Mouse (Mus musculus): Measurements from ENCODE around the gene Kcna2. TPM values are rescaled to one million over a fixed set of nuclear protein-coding genes. Genes with fewer than 3 reads are reported as not detected.

Kcna2 gene
- polyA plus RNA-seq, 1 experiment = 5.6 TPM

- no peak overlapping the region for H3K4me3 ChIP-seq (ENCODE audit: control insufficient read depth, insufficient read depth, low read length)
- no peak for DNase-seq
- no peaks in the 10 kb centered on the region; the same call in 1 of the 2 replicates for H3K36me3 ChIP-seq (ENCODE audit: control insufficient read depth, insufficient read depth, low read length)
- TF ChIP-seq POLR2A (IDR thresholded peaks at IDR 0.05; ENCODE audit: control insufficient read depth, extremely low read depth, insufficient read depth, low read length, poor library complexity) = no peak
- TF ChIP-seq CTCF (IDR thresholded peaks at IDR 0.05; ENCODE audit: borderline replicate concordance, control insufficient read depth, extremely low read depth, insufficient read depth, low read length, poor library complexity) = no peak
- peaks cover 17% of the 10 kb centered on the region for H3K4me1 ChIP-seq (replicated peaks; ENCODE audit: control insufficient read depth, insufficient read depth, low read length)
- H3K27ac ChIP-seq (ENCODE audit: control insufficient read depth, insufficient read depth, low read length) = no peak overlapping the region
- 88% methylated on average over 6 of the region's 6 CpGs for WGBS
- H3K27me3 ChIP-seq (ENCODE audit: control insufficient read depth, insufficient read depth, low read length) = peaks cover 11% of the 10 kb centered on the region; the same call in 1 of the 2 replicates
These were observed 5.0 kb downstream of the Kcna2 start for GRCm38 (mm10) chr3:107105986-107106385.

GRCm38 (mm10) chr3:107112498-107112897, 11.6 kb downstream of the Kcna2 start:
- Histone ChIP-seq H3K4me1 (replicated peaks; ENCODE audit: control insufficient read depth, insufficient read depth, low read length) (no peaks in the 10 kb centered on the region), H3K4me3 (ENCODE audit: control insufficient read depth, insufficient read depth, low read length) (no peak overlapping the region), H3K27ac (ENCODE audit: control insufficient read depth, insufficient read depth, low read length) (no peak overlapping the region), H3K36me3 (ENCODE audit: control insufficient read depth, insufficient read depth, low read length) (no peaks in the 10 kb centered on the region), H3K27me3 (ENCODE audit: control insufficient read depth, insufficient read depth, low read length) (no peaks in the 10 kb centered on the region)
- WGBS = 72% methylated on average over 4 of the region's 4 CpGs
- TF ChIP-seq POLR2A (IDR thresholded peaks at IDR 0.05; ENCODE audit: control insufficient read depth, extremely low read depth, insufficient read depth, low read length, poor library complexity) (no peak), CTCF (IDR thresholded peaks at IDR 0.05; ENCODE audit: borderline replicate concordance, control insufficient read depth, extremely low read depth, insufficient read depth, low read length, poor library complexity) (no peak)
- no peak for DNase-seq

DNA sequence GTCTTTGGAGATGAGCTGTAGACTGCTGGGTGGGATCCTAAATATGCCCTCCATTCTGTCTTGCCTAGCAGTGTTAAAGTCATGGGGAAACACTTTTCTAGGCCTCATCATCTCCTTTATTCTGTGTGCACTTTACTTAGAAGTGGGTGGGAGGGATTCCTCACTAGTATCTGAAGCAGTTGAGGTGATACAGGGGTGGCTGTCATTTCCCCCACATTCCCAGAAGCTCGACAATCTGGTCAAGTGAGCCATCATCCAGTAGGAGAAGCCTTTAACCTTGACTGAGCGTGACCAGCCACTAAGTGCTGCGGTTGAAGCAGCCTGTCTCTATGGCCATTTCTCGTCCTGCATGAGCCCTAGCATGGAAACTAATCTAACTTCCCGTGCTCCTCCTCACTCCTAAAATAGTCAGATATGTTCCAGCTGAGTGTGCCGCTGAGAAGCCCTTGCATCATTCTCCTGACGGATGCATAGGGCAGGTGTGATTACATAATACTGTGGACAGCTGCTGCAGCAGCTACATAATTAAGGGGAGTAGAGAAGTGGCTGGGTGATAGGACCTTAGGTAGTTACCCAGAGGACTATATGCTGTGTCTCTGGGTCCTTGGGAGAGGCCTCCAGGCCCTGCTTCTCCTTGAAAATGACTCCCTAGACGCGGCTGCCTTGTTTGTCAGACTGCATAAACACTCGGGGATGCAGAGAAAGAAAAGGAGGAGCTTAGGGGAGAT, 12.2 kb downstream of the Kcna2 start:
- DNase-seq = no peak
- Histone ChIP-seq H3K4me3 (ENCODE audit: control insufficient read depth, insufficient read depth, low read length) (no peak overlapping the region), H3K36me3 (ENCODE audit: control insufficient read depth, insufficient read depth, low read length) (no peaks in the 10 kb centered on the region), H3K27ac (ENCODE audit: control insufficient read depth, insufficient read depth, low read length) (no peak overlapping the region), H3K27me3 (ENCODE audit: control insufficient read depth, insufficient read depth, low read length) (no peaks in the 10 kb centered on the region), H3K4me1 (replicated peaks; ENCODE audit: control insufficient read depth, insufficient read depth, low read length) (no peaks in the 10 kb centered on the region)
- TF ChIP-seq CTCF (IDR thresholded peaks at IDR 0.05; ENCODE audit: borderline replicate concordance, control insufficient read depth, extremely low read depth, insufficient read depth, low read length, poor library complexity) (no peak), POLR2A (IDR thresholded peaks at IDR 0.05; ENCODE audit: control insufficient read depth, extremely low read depth, insufficient read depth, low read length, poor library complexity) (no peak)
- 88% methylated on average over 10 of the region's 10 CpGs for WGBS

GRCm38 (mm10) chr3:107113771-107114737, 13.1 kb downstream of the Kcna2 start:
- H3K27me3 ChIP-seq (ENCODE audit: control insufficient read depth, insufficient read depth, low read length) = no peaks in the 10 kb centered on the region
- TF ChIP-seq CTCF (IDR thresholded peaks at IDR 0.05; ENCODE audit: borderline replicate concordance, control insufficient read depth, extremely low read depth, insufficient read depth, low read length, poor library complexity) (no peak), POLR2A (IDR thresholded peaks at IDR 0.05; ENCODE audit: control insufficient read depth, extremely low read depth, insufficient read depth, low read length, poor library complexity) (no peak)

DNA sequence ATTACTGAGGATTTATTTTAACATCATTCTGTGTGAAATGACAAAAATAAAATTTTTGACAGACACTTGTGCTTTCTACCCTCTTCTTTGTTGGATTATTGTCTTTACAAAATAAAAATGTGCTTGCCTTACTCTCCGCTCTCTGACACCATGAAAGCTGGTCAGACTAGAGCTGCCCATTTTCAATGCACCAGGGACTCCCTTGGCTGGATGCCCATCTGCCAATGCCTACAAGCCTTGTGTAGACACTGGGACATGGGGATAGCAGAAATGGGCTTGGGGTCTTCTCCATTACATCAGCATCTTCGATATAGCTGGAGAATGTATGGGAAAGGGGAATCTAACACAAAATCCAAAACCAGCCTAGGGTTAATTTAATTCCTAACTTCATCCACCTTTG, 14.0 kb downstream of the Kcna2 start:
- Histone ChIP-seq H3K27ac (ENCODE audit: control insufficient read depth, insufficient read depth, low read length) (no peak overlapping the region), H3K4me3 (ENCODE audit: control insufficient read depth, insufficient read depth, low read length) (no peak overlapping the region), H3K4me1 (replicated peaks; ENCODE audit: control insufficient read depth, insufficient read depth, low read length) (no peaks in the 10 kb centered on the region), H3K36me3 (ENCODE audit: control insufficient read depth, insufficient read depth, low read length) (no peaks in the 10 kb centered on the region), H3K27me3 (ENCODE audit: control insufficient read depth, insufficient read depth, low read length) (no peaks in the 10 kb centered on the region)
- 89% methylated on average over 2 of the region's 2 CpGs for WGBS
- no peak for TF ChIP-seq POLR2A (IDR thresholded peaks at IDR 0.05; ENCODE audit: control insufficient read depth, extremely low read depth, insufficient read depth, low read length, poor library complexity)
- no peak for TF ChIP-seq CTCF (IDR thresholded peaks at IDR 0.05; ENCODE audit: borderline replicate concordance, control insufficient read depth, extremely low read depth, insufficient read depth, low read length, poor library complexity)
- no peak for DNase-seq

More at GRCm38 (mm10) chr3:107113771-107114737, 13.1 kb downstream of the Kcna2 start:
- H3K36me3 ChIP-seq (ENCODE audit: control insufficient read depth, insufficient read depth, low read length) = no peaks in the 10 kb centered on the region
- no peak overlapping the region for H3K4me3 ChIP-seq (ENCODE audit: control insufficient read depth, insufficient read depth, low read length)
- 78% methylated on average over 14 of the region's 14 CpGs for WGBS
- H3K27ac ChIP-seq (ENCODE audit: control insufficient read depth, insufficient read depth, low read length) = no peak overlapping the region
- no peak for DNase-seq
- H3K4me1 ChIP-seq (replicated peaks; ENCODE audit: control insufficient read depth, insufficient read depth, low read length) = no peaks in the 10 kb centered on the region

DNA sequence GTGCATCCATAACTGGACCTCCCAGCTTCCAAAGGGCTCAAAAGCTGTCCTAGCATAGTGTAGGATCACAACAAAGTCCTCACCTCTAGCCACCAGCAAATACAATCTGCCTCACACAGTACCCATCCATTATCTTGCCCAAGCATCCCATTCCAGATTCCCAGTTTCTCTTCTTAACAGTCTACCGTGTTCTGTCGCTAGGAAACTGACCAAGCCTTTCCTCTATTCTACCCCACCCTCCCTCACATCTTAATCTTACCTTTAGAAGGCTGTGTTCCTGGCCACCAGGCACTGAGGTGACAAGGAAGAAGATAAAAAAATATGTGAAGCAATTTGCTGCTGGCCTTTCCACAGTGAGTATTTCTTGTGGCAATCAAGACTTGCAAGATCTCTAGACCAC, 14.8 kb downstream of the Kcna2 start:
- no peak for DNase-seq
- Histone ChIP-seq H3K27ac (ENCODE audit: control insufficient read depth, insufficient read depth, low read length) (no peak overlapping the region), H3K36me3 (ENCODE audit: control insufficient read depth, insufficient read depth, low read length) (no peaks in the 10 kb centered on the region), H3K4me1 (replicated peaks; ENCODE audit: control insufficient read depth, insufficient read depth, low read length) (no peaks in the 10 kb centered on the region), H3K4me3 (ENCODE audit: control insufficient read depth, insufficient read depth, low read length) (no peak overlapping the region), H3K27me3 (ENCODE audit: control insufficient read depth, insufficient read depth, low read length) (no peaks in the 10 kb centered on the region)
- 93% methylated on average over 2 of the region's 2 CpGs for WGBS
- TF ChIP-seq POLR2A (IDR thresholded peaks at IDR 0.05; ENCODE audit: control insufficient read depth, extremely low read depth, insufficient read depth, low read length, poor library complexity) (no peak), CTCF (IDR thresholded peaks at IDR 0.05; ENCODE audit: borderline replicate concordance, control insufficient read depth, extremely low read depth, insufficient read depth, low read length, poor library complexity) (no peak)
